Mouse (Mus musculus) megakaryocyte progenitor cell, adult 5-6 weeks (primary cell): Measurements from ENCODE around the gene Tldc2. TPM values are rescaled to one million over a fixed set of nuclear protein-coding genes. Genes with fewer than 3 reads are reported as not detected.

Experiments used
- ATAC-seq: replicated peaks from 2 replicates; pipeline ENCODE4 v1.8.0; 2016; ENCODE audit warnings: mild to moderate bottlenecking, moderate TSS enrichment, inconsistent platforms; ENCODE audit not compliant: poor library complexity
- total RNA-seq, 2 experiments: library from RNA; stranded (forward) in 1 of 2; stranded (reverse) in 1 of 2; fragments of 157-497, 149-512 nt in 1 of 2; fragments of 200-1000 nt in 1 of 2; gene quantifications; 2 replicates each; pipeline versions ENCODE4 v1.2.3 to v1.2.4; 2015 to 2017

Gene Tldc2
- total RNA-seq (2015) = not detected in 2 replicates
- not detected in 2 replicates for total RNA-seq (2017)

GRCm38 (mm10) chr2:157086796-157087195 lies at the start of gene Tldc2:
Gene Tldc2 (plus strand): TSS chr2:157087055.
- ATAC-seq = no peak

- ATAC-seq = peak; percentile 84
These were observed 49.6 kb upstream of the Tldc2 start for GRCm38 (mm10) chr2:157037303-157037702.

- ATAC-seq = no peak
These were observed 46.8 kb upstream of the Tldc2 start for GRCm38 (mm10) chr2:157039900-157040648.

GRCm38 (mm10) chr2:157040649-157041046 lies 46.2 kb upstream of the Tldc2 start:
- ATAC-seq = no peak

GRCm38 (mm10) chr2:157041421-157041820 lies 45.4 kb upstream of the Tldc2 start:
- ATAC-seq = no peak

DNA sequence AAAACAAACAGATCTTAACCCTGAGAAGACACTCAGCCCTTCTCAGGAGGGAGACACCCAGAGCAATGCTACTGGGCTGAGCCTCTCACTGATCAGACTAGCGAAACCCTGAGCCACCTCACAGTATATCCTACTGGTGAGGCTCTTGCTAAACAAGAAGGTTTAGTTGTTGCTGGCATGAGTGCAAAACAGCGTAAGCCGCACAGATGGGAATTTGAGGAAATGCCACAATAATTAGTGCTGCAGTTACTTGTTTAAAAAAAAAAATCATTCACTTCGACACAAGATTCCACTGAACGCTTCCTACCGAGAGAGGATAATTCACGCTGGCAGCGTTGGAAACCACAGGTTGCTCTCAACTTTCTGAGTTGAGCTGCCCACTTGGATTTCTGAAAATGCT lies 43.3 kb upstream of the Tldc2 start:
- no peak for ATAC-seq

DNA sequence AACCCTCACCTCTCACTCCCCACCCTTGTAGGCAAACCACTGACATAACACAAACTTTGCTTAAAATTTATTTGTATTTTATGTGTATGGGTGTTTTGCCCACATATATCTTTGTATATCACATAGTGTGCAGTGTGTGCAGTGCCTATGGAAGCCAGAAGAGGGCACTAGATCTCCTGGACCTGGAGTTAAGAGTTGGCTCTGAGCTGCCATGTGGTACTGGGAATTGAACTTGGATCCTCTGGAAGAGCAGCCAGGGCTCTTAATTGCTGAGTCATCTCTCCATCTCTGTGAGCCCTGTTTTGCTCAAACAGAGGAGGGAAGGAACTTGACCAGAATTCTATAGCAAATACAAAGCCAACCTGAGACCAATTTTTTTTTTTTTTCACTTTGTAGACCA lies 42.9 kb upstream of the Tldc2 start:
- peak; percentile 62; the same call in 1 of the 2 replicates for ATAC-seq

GRCm38 (mm10) chr2:157045932-157046331 lies 40.9 kb upstream of the Tldc2 start:
- no peak for ATAC-seq

- ATAC-seq = no peak
These were observed 39.9 kb upstream of the Tldc2 start for GRCm38 (mm10) chr2:157046956-157047355.

- ATAC-seq = peak; percentile 66
These were observed 38.3 kb upstream of the Tldc2 start for GRCm38 (mm10) chr2:157048395-157049181.

GRCm38 (mm10) chr2:157049831-157050243 lies 37.0 kb upstream of the Tldc2 start:
- no peak for ATAC-seq

DNA sequence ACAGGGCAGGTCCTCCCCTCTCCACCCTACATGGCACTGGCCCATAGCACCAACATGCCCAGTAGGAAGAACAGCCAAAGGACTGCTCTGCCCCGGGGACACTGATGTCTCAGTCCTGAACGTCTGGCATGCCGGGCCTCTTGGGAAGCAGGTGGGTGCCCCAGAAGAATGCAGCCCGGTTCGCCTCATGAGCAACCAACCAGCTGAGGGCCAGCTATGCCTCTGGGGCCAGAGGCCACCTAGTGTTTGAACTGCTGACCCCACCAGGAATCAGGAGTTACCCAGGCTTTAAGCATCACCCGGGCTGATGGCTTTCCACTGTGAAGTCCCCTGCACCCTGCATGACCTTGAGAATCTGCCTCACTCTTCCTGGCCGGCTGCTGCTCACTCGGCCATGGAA lies 34.4 kb upstream of the Tldc2 start:
- no peak for ATAC-seq

- ATAC-seq = no peak
These were observed 33.7 kb upstream of the Tldc2 start for GRCm38 (mm10) chr2:157053124-157053523.

GRCm38 (mm10) chr2:157053787-157054186 lies 33.1 kb upstream of the Tldc2 start:
- ATAC-seq = 0 out of 2 replicates have a peak, but pooled peaks have one; percentile 35

GRCm38 (mm10) chr2:157054297-157054696 lies 32.6 kb upstream of the Tldc2 start:
- no peak for ATAC-seq

DNA sequence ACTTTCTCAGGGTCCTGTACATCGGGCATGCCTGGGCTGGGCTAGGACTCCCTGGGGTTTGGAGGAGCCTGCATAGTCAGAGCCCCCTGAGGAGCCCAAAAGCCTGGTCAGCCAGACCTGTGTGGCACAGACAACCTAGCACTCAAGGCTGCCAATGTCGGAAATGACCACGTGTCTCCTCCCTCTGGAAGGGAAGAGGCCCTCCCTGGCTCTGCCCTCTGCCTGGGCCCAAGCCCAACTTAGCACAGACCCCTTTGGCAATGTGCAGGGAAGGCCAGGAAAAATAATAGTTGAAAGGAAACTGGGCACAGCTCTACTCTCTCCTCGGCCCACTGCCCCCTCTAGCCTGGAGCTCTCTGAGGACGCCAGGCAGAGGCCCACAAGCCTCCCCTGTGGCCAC lies 32.0 kb upstream of the Tldc2 start:
- no peak for ATAC-seq

GRCm38 (mm10) chr2:157055721-157056120 lies 31.1 kb upstream of the Tldc2 start:
- ATAC-seq = no peak

DNA sequence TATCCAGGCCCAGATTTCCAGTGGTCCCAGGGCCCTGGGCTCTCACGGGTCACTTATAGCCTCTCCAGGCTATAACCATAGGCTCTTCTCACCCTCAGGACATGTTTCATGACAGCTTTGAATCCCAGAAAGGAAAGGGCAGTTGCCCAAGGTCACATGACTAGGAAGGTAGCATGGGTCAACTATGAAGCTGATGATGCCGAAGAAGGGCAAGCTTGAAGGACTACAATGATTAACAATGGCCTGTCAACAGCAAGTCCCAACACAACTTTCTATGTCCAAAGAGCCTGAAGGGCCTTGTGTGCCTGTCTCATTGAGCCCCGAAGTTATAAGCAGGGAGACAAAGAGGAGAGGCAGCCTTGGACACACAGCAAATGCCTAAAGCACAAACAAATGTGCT lies 29.7 kb upstream of the Tldc2 start:
- ATAC-seq = no peak

- no peak for ATAC-seq
These were observed 29.1 kb upstream of the Tldc2 start for GRCm38 (mm10) chr2:157057758-157058157.

DNA sequence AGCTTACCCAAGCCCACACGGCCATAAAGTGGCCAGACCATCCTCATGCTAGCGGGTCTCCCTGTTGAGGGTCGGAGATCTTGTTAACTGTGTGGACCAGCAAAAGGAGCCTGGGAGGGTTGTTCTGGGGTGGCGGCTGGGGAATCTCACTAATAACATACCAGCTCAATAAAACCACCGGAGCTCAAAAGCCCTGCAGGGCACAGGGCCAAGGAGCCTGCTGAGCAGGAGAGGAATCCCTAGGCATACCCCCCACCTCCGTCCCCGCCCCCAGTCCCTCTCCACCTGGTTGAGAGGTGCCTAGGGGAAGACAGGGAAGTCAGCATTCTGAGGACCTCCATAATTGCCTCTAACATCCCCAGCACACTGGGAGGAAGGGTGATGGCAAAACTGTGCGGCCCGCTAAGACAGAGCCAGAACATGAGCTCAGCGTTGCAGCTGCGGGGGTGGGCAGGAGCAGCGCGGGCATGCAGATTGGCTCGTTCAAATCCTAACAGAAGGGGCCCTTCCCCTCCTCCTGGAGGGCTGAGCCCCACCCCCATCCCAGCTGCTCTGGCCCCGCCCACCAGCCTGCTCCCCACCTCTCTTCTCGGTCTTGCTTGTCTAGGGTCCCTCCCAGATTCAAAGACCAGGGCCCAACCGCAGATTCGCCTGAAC lies 28.4 kb upstream of the Tldc2 start:
- no peak for ATAC-seq

DNA sequence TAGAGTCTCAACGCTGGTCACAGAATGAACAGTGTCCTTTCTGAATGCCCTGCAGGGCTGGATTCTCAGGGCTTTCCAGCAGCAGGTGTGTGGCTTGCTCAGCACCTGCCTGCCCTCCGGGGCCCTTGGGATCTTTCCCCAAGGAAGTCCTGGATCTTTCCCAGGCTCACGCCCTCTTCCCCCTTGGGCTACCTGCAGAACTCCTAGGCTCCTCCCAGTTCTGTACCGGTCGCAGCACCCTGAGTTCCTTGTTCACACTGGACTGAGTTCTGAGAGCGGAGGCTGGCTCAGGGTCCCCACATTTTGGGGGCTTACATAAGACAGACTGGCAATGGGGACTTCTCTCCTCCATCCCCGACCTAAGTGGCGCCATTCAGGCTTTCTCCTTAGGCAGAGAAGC lies 27.7 kb upstream of the Tldc2 start:
- no peak for ATAC-seq

GRCm38 (mm10) chr2:157060037-157060436 lies 26.8 kb upstream of the Tldc2 start:
- no peak for ATAC-seq
